Mouse (Mus musculus) right cerebral cortex, adult 18-20 months (tissue): ENCODE measurements around the gene Gm10135.
"Not testable (repeated sequence)": the region's sequence is repeated elsewhere in the genome, so short reads cannot be mapped to it uniquely, and the experiment has no call there.

Experiments
- DNase-seq: peaks from one replicate; pipeline ENCODE4 v3.0.0; 2022; ENCODE audit warnings: mixed read lengths

Gm10135 gene

DNA sequence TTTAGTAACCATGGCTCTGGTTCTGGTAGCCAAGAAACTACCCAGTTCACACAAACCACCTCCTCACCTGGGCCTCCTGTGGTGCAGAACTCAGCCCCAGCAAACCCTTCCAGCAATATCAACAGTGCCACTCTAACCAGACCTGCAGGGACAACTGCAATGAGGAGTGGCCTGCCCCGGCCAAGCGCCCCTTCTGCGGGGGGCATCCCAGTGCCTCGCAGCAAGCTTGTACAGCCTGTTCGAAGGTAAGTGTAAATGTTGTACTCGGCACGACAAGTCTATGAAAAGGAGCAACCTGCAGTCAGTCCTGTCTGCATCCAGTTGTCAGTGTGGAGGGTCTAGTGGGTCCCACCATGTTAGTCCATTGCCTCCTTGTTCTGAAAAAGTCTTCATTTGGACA is at the start of gene Gm10135:
TSS of gene Gm10135 (minus strand) at position 101 of the 400 bp plus-strand sequence.
- no peak for DNase-seq

DNA sequence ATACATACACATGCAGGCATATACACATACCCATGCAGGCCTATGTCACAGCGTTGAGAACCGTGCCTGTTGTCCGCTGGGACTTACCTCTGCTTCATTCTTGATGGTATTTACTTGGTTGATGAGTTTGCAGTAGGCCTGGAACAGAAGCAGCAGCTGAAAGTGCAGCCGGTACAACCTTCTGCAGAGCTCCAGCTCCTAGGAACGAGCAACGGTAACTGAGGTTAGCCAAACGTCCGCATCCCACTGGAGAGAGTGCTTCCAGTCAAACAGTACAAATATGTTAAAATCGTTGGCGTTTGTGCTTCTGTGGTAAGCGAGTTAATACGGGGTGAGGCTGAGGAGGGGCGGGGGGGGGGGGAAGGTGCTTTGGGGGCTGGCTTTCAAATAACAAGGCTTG is 49.3 kb upstream of the Gm10135 start:
- no peak for DNase-seq

DNA sequence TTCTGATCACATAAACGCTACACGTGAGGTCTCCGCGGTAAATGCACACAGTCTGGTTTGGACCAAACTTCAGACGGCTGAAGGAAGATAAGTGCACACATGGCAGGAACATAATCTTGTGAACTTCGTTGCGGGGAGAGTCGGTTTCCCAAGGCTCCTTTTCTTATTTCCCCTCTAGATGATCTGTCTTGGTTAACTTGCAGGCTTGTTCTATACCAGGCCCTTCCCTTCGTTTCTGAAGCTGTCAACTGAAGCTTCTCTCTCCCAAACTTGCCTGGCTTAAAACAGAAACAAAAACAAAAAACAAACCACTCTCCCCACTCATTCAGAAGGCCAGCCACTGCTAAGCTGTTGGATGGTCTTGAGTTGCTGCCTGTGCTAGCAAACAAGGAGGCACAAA is 40.2 kb upstream of the Gm10135 start:
- DNase-seq = no peak

DNA sequence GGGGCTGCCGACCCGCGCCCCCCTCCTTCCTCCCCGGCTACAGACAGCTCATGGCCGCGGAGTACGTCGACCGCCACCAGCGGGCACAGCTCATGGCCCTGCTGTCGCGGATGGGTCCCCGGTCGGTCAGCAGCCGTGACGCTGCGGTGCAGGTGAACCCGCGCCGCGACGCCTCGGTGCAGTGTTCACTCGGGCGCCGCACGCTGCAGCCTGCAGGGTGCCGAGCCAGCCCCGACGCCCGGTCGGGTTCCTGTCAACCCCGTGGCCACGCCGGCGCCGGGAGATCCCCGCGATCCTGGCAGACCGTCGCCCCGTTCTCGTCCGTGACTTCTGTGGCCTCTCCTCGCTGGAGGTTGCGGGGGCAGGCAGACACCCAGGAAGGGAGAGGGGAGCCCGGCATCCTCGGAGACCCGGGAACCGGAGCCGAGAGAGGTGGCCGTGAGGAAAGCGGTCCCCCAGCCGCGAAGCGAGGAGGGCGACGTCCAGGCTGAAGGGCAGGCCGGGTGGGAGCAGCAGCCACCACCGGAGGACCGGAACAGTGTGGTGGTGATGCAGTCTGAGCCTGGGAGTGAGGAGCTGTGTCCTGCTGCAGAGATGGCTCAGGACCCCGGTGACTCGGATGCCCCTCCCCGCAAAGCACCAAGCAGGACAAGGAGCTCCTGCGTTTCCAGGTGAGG is 39.2 kb upstream of the Gm10135 start:
- not testable (repeated sequence) for DNase-seq

DNA sequence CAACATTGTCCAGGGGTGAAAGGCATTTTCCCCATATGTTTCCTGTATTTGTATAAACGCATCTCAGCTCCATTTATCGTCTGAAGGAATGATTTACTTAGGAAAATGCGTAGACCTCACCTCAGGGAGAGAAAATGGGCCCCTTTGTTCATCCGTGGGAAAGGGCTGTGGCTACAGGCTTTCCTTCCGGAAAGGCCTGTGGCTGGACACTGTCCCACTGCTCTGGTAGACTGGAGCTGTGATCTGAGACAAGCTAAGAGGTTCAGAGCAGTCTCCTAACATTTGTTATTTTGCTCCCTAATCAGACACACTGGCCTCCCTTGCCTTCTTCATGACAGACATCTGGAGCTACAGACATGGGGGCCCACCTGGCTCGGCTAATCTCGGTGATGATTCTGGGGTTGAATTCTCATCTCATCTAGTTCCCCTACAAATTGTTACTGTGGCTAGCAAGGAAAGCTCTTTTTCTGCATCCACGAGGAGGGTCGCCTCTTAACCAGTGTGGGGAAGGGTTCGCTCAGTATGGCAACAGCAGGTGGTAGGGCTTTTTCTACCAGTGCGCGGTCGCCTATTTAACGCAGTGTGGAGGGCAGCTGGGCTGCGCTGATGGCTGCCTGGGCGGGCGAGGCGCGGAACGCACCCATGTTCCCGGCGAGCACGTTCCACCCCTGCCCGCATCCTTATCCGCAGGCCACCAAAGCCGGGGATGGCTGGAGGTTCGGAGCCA is 38.5 kb upstream of the Gm10135 start:
- DNase-seq = not testable (repeated sequence)

DNA sequence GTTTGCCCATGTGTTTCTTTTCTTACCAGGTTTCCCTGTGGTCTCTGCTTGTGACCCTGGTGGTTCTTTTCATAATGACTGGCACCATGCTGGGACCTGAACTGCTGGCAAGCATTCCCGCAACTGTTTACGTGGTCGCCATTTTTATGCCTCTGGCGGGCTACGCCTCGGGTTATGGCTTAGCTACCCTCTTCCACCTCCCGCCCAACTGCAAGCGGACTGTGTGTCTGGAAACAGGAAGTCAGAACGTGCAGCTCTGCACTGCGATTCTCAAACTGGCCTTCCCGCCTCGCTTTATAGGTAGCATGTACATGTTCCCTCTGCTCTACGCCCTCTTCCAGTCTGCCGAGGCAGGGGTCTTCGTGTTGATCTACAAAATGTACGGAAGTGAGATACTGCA is 37.3 kb upstream of the Gm10135 start:
- DNase-seq = not testable (repeated sequence)

DNA sequence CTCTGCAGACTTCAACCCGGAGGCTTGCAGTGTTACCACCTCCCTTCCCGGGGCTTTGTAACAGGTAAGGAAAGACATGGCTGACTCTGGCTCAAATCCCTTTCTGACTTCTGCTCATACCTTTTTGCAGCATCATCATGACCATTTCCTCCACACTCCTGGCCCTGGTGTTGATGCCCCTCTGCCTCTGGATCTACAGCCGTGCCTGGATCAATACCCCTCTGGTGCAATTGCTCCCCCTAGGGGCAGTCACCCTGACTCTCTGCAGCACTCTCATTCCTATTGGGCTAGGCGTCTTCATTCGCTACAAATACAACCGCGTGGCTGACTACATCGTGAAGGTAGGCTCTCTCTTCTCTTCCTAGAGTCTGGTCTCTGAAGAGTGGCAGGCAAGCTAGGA is 33.7 kb upstream of the Gm10135 start:
- not testable (repeated sequence) for DNase-seq

DNA sequence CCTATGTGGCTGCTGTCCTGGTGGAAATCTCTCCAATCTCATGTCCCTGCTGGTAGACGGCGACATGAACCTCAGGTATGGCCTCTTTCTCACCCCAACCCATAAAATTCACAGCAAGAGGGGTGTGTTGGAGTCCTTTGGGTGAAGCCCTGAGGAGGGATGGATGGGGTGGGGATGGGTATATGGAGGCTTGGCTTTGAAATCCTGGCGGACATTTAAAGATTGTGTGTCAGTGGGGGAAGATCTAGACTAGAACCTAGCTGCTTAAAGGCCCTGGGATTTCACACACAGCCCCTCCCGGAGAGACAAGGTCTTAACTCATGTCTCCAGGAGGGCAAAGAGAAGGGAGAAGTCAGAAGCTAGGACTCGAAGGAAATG is 33.1 kb upstream of the Gm10135 start:
- no peak for DNase-seq

DNA sequence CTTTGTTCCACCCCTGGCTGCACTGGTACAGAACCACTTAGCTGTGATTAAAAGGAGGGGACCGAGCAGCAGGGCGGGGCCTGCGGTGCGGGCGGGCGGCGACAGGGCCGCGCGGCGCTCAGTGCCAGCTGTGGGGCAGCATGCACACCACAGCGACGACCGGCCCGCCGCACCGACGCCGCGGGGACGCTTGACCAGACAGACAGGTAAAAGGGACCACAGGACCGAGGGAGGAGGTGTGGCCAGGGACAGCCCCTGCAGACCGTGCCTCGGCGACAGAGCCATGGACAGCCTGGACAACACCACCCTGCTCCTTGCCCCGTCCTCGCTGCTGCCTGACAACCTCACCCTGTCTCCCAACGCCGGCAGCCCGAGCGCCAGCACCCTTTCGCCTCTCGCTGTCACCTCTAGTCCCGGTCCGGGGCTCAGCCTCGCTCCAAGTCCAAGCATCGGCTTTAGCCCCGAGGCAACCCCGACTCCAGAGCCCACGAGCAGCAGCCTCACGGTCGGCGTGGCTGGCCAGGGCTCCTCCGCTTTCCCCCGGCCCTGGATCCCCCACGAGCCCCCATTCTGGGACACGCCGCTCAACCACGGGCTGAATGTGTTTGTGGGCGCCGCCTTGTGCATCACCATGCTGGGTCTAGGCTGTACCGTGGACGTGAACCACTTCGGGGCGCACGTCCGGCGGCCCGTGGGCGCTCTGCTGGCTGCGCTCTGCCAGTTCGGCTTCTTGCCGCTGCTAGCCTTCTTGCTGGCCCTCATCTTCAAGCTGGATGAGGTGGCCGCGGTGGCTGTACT is 32.5 kb upstream of the Gm10135 start, which contains the start of gene Slc10a4:
TSS of gene Slc10a4 (plus strand) at position 100 of the 798 bp plus-strand sequence.
- DNase-seq = no peak

DNA sequence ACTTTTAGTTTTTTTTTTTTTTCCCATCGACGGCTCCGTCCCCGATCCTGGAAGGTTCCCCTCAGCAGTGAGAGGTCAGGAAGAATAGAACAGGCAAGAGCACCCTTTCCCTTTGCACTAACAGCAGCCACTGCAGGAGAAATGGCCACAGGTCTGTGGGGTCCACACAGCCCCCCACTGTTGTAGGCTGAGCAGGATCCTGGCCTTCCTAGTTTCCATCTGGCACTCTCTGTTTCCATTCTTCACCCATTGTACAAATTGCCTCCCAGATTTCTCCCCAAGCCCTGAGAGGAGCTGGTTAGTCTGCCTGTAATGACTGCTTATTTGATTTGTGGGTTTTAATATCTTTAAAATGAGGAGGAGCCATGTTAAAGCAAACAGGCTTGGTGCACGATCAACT is 29.5 kb upstream of the Gm10135 start:
- DNase-seq = no peak

DNA sequence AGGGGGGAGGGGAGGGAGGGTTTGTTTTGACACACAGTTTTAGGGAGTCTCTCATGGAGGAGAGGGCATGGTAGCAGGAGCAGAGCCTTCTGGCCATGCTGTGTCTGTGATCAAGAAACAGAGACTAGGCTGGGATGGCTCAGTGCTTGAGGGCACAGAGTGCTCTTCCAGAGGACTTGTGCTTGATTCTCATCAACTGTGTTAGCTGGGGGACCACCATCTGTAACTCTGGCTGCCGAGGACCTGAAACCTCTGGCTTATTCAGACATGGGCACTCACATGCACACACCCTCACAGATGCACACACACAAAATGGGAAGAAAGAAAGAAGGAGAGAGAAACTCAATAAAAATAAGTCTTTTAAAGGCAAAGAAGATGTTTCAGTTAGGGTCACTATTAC is 24.0 kb upstream of the Gm10135 start:
- DNase-seq = not testable (repeated sequence)

DNA sequence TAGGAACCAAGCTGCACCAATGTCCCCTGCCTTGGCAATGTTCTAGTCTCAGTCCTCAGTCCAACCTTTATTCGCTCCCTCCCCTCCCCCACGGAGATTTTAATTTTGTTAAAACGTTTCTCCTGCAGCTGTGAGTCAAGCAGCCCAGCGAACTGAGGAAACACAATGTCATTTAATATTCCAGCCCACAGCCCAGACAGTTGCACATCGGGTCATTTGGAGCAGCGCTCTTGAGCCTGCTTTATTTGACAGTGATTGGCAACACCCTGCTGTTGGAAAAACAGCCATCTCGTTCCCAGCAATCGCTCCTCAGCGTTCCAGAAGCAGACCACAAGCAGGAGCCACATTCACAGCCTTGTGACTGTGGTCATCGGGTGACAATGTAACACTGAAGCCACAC is 20.9 kb upstream of the Gm10135 start:
- DNase-seq = no peak

DNA sequence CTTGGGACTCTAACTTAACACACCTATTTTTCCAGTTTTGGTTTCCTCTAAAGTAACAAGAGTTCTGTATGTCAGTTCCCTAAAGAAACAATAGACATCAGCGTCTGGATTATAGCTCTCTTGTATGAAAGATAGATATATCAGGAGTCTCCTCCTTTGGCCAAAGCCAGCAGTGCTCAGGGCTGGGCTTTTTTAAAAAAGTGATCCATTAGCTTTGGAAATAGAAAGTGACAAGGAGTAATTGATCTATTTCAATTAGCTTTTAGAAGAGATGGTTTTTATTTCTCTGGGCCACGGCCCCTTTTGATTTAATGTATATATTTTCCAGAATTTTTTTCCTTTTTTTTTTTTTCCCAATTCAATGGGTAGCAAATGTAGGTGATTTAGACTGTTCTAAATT is 20.4 kb upstream of the Gm10135 start:
- no peak for DNase-seq

DNA sequence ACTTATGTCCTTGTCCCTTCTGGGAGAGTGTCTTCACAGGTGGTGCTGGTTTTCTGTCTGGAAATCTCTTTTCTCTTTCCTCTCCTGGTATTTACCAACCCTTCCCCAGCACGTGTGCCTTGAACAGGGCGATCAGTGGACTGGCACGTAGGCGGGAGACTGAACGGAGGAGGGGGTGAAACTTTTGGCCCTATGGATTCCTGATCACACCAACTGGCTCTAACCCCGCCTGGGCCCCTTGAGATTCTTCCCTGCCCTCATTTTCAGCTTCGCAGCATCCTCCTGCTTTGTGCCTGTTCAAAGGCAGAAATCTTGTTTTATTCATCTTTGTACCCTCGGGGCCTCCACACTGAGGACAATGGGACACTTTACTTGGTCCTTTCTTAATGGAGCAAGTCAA is 19.9 kb upstream of the Gm10135 start:
- DNase-seq = no peak

DNA sequence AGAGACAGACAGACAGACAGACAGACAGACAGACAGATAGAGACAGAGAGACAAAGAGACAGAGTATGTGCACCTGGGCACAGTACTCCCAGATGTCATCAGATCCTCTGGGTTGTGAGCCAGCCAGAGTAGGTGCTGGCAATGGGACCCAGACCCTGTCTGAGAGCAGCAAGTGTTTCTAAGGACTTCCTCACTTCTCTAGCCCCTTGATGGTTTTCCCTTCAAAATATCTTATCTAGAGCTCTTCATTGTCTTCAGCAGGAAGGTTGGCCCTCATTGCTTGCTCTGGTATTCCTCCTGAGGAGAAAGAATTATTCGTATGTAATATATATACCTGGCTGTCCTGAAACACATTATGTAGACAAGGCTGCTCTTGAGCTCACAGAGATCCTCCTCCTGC is 18.0 kb upstream of the Gm10135 start:
- no peak for DNase-seq

DNA sequence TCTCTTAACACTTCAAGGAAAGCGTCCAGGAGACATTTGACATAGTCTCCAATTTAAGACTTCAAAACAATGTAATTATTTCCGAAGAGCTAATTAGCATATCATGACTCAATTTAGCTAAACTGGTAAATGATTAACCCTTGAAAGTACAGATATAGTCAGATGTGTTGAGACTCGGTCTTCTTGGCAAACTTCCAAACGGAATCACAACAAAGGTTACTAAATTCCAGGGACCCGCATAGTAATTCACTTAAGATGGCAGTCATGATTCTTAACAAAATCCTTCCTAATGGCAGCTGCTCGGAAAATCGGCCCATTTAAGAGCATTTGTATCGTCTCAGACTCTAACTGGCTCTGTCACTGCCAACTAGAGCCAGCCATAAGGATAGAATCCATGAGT is 15.3 kb upstream of the Gm10135 start:
- DNase-seq = no peak

DNA sequence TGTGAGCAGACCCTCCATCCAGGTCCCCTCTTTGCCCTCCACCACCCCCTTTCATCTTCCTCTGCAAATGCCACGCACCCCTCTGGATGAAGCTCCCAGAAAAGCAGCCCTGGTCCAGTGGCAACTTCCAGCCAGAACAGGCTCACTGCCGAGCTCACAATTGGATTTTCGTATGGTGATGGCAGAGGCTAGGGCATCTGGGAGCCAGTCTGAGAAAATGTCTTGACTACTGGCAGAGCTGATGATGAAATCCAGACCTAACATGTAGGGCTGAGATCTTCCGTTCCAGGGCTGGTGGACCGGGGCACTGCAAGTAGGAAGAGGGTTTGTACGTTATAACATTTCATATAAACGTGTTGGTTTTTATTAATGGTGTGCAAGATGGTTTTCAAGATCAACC is 13.3 kb upstream of the Gm10135 start:
- DNase-seq = no peak

DNA sequence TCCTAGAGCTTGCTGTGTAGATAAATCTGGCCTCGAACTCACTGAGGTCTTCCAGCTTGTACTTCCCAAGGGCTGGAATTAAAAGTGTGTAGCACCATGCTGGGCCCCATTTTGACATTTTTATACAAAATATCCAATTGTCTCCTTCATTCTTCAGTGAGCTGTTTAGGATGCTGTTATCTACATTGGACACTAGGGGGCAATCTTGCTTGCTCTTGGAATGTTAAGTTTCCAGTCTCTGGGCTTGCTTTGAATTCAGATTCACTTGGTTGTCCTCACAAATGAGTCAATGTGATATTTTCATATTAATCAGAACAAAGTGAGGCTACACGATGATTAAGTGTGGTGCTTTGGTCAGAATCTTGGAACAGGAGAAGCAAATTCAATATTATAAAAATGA is 9.6 kb upstream of the Gm10135 start:
- no peak for DNase-seq

DNA sequence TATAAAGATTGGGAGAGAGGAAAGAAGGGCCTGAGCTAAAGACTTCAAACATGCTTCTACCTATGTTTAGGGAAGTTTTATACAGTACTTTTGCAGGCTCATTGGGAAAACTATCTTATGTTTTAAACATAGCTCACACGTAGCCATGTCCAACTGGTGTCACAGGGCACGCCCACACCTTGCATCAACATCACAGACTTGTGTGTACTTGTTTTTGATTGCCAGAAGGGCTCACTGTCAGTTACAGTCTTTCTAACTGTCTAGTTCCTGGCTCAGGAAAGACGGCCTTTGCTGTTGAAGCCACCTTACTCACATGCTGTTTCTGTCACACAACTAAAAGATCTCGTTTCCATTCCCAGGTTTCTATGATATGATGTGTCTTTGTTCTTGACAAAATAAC is 2.0 kb upstream of the Gm10135 start:
- DNase-seq = no peak

DNA sequence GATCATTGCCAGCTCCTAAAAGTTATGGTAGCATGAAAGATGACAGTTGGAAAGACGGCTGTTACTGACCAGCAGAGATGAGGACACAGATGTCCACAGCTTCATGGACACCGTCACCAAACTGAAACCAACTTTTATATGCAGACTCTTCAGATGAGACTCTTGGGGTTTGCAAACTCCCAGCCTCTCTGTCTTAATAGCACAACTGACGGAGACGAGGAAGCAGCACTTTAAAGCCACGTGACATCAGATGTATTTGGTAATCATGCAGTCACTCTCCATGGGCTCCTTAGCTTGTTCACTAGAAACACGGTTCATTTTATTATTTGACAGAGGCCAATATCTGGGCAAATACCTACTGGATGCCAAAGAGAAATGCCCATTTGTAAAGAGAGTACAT is 1.5 kb upstream of the Gm10135 start:
- no peak for DNase-seq

DNA sequence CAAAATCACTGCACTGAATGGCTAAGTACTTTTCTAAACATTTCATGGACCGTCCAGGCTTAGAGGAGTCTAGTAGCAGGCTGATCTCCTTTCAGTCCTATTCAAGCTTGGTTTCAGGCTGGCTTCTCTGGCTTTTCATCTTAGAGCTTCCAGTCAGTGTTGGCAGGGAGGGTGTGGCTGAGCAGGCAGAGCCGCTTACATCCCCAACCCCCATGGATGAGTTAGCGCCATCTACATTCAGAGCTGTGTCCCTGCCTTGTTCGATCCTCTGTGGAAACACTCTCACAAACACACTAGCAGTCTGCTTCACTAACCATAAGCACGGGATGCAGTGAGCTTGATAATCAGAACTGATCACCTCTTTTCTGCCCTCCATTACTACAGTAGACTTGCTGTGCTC is 1.6 kb downstream of the Gm10135 start:
- no peak for DNase-seq

DNA sequence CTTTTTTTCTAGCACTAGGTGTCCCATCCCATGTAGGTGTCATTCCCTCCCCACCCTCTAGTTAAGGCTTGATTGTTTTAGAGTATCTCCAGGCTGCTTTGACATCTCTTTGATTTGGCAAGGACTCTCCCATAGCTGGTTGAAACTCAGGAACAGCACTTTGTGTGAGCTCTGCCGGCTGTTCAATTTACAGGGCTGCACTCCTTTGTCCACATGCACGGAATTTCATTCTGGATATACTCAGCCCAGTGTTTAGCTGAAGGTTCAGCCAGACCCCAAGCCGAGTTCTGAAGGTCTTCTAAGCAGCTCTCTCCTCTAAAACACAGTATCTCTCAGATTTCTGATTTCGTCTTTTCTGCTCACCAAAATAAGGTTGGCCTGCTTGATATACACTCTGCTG is 2.1 kb downstream of the Gm10135 start:
- no peak for DNase-seq

DNA sequence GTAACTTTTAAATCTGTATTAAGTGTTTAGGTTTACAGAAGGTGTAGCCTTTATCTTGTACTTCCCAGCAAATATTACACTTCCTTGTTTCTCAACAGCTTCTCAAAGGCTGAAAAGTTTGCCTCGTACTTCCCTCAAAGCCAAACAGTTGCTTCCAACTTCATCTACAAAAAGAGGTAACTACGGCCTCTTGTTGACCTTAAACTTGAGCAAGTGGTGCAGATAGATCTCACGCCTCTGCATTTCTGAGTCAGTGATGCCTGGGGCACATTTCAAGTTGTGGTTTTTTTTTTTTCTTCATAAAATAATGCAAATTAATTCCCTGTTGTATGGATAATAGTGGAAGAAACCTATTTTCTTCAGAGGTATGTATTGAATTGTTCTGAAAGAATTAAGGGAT is 8.8 kb downstream of the Gm10135 start:
- no peak for DNase-seq

DNA sequence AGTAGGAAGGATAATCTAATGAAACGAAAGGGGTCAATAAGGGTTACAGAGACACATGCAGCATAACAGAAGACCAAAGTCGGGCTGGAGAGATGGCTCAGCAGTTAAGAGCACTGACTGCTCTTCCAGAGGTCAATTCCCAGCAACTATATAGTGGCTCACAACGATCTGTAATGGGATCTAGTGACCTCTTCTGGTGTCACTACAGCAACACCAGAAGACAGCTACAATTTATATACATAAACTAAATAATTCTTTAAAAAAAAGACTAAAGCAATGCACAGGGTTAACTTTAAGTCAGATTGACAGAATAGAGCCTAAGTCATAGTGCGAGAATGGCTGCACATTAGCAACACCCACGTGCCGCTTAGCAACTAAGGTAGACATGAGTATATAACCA is 14.4 kb downstream of the Gm10135 start:
- DNase-seq = no peak
